Mouse (Mus musculus) olfactory bulb, adult 2 months (tissue): Measurements from ENCODE around the gene Olfr1163. TPM values are rescaled to one million over a fixed set of nuclear protein-coding genes. Genes with fewer than 3 reads are reported as not detected.
"Not testable (repeated sequence)": the region's sequence is repeated elsewhere in the genome, so short reads cannot be mapped to it uniquely, and the experiment has no call there.

ENCODE experiments used
- H3K27ac ChIP-seq: fragments of 200-500 bp; 2 replicates; pipeline ENCODE4 v1.5.1; 2012; ENCODE audit warnings: low read depth, low read length; ENCODE audit not compliant: insufficient read depth
- H3K4me1 ChIP-seq: fragments of 200-500 bp; 2 replicates; pipeline ENCODE4 v1.6.1; 2012; ENCODE audit warnings: low read length; ENCODE audit not compliant: control insufficient read depth, insufficient read depth
- H3K4me3 ChIP-seq: fragments of 200-500 bp; 2 replicates; pipeline ENCODE4 v1.5.1; 2012; ENCODE audit warnings: mild to moderate bottlenecking, low read depth, low read length, moderate library complexity; ENCODE audit not compliant: insufficient read depth
- CTCF ChIP-seq: fragments of 200-500 bp; IDR thresholded peaks from 2 replicates; pipeline ENCODE4 v1.5.1; 2012; ENCODE audit warnings: low read depth, mild to moderate bottlenecking, low read length, moderate library complexity; ENCODE audit not compliant: insufficient read depth
- POLR2A ChIP-seq: fragments of 200-500 bp; IDR thresholded peaks from 2 replicates; pipeline ENCODE4 v1.6.1; 2012; ENCODE audit warnings: mild to moderate bottlenecking, low read depth, low read length, moderate library complexity; ENCODE audit not compliant: insufficient read depth
- WGBS: fragments of 180-500 bp; shearing (Covaris S2); methylation state at CpG from one replicate; pipeline ENCODE4 v1.1.7; 2018; 5-methylcytosine and 5-hydroxymethylcytosine counted together
- polyA plus RNA-seq: library from polyadenylated mRNA; stranded (reverse); fragments of >200 nt; gene quantifications from 2 replicates; pipeline ENCODE4 v1.2.4, GENCODE M21; 2012; ENCODE audit warnings: low replicate concordance; ENCODE audit not compliant: missing spikeins, insufficient read depth, insufficient read length

Olfr1163 gene
- not detected in 2 replicates for polyA plus RNA-seq

DNA sequence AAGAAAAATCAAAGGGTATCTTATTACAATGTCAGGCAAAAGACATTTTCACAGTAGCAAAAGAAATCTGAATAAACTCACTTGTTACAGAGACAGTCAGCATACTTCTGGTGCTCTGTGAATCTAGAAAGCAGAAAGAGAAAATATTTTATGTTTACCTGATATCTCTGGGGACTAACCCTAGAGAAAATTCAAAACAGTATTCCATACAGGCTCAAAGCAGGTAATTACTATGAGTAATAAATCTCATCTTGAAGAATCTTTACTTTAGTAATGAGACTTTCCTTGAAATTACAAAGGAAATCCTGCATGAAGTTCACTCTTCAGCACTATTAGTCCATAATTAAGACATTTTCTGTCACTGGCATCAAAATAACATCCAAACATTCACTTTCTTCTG lies at the start of gene Olfr1163:
Olfr1163 (minus strand) TSS at position 101 of the 400 bp plus-strand sequence.
- Histone ChIP-seq H3K4me3 (no peak within 1 kb of the TSS), H3K27ac (no peak within 1 kb of the TSS), H3K4me1 (no peaks in the 10 kb centered on the region)
- TF ChIP-seq CTCF = no peak
- TF ChIP-seq POLR2A = no peak

DNA sequence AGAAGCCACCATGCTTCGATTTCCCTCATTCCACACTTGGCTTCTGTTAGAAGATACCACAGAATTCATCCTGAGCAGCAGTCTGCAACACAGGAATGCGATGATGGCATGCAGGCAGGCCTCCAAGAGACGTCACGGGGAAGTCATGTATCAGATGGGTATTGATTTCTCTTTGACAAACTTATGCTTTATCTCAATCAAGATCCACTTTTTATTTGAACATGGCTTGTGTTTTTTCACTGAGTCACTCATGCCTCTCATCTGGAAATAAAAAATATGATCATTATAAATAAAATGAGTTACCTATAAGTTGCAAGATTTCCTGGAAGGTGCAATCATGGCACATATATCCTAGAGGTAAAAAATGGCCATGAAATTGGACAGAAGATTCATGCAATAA lies 22.2 kb upstream of the Olfr1163 start, which contains the start of gene Olfr1164:
Olfr1164 (minus strand) TSS at position 101 of the 400 bp plus-strand sequence.
- Histone ChIP-seq H3K4me3 (no peak within 1 kb of the TSS), H3K4me1 (no peaks in the 10 kb centered on the region), H3K27ac (no peak within 1 kb of the TSS)
- no peak for TF ChIP-seq CTCF
- no peak for TF ChIP-seq POLR2A
- 78% methylated on average over 4 of the region's 4 CpGs for whole genome bisulfite sequencing

DNA sequence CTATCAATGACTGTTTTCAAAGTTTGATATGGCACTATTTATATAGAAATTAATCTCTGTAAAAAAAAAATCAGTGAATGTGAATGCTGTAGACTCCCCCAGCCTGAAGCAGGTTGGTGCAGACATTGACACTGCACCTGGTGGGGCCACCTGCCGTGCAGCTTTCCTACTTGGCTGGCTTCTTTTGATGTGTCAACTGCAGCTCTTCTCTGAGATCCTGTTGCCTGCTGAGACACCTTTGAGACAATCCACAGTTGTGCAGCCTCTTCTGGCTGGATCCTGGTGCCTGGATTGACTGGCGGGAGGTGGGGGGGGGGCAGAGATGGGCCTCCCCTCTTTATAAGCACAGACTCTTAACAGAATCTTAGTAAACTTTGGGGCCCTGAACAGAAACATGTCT lies 8.0 kb downstream of the Olfr1163 start:
- TF ChIP-seq POLR2A = no peak
- no peak for TF ChIP-seq CTCF
- WGBS = 72% methylated on average over 2 of the region's 2 CpGs
- no peak overlapping the region for H3K27ac ChIP-seq

DNA sequence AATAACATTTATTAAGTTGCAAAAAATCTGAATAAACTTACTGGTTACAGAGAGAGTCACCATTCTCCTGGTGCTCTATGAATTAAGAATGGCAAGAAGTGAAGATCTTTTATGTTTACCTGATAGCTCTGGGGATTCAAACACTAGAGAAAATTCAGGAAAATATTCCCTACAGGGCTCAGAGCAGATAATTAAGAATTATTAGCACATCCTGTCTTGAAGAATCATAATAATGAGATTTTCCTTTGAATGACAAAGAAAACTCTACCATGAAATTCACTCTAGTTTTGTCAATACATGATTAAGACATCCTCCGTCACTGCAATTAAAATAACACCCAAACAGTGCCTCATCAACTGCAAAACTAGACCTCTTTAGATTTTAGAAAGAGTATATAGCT lies 20.6 kb downstream of the Olfr1163 start, which contains the start of gene Olfr1162:
Olfr1162 (minus strand) TSS at position 101 of the 400 bp plus-strand sequence.
- 84% methylated on average over 1 of the region's 1 CpGs for WGBS
- no peak within 1 kb of the TSS for H3K4me3 ChIP-seq
- no peaks in the 10 kb centered on the region for H3K4me1 ChIP-seq
- H3K27ac ChIP-seq = no peak within 1 kb of the TSS
- TF ChIP-seq POLR2A (no peak), CTCF (no peak)

More for the DNA sequence above, 8.0 kb downstream of the Olfr1163 start:
- Histone ChIP-seq H3K4me1 (no peaks in the 10 kb centered on the region), H3K4me3 (no peak overlapping the region)

DNA sequence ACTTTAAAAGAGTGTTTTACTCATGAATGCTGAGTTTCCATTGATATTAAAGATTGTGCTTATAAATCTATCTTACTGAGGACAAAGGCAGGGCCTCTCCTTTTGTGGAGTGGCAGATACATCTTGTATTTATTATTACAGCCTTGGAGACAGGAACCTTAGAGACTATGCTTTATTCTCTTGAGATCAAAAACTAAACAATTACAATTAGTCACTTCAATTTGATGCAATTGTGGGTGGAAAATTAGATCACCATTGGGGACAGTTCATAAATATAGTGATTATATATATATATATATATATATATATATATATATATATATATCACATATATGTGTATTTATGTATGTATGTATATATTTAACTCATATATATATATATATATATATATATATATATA lies 34.0 kb downstream of the Olfr1163 start, which contains the start of gene Olfr73:
Olfr73 (minus strand) TSS at position 101 of the 400 bp plus-strand sequence.
- Histone ChIP-seq H3K4me3 (no peak within 1 kb of the TSS), H3K4me1 (no peaks in the 10 kb centered on the region), H3K27ac (no peak within 1 kb of the TSS)
- TF ChIP-seq CTCF (no peak), POLR2A (no peak)

DNA sequence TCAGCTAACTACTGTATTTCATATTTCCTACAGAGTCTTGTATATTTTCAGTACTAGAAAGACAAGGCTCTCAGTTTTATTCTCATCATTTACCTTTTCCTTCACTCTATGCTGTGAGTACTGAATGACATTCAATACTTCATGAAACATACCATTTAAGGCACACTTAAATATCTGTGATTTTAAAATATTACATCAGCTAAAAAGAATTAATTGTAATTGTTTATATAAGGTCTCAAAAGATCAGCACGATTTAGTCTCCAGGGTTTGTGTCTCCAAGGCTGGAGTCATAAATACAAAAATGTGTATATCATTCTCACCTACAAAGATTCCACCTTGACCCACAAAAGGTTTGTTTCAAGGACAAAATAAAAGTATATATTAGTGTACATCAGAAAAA lies 49.2 kb downstream of the Olfr1163 start, which contains the start of gene Olfr1161:
Olfr1161 (plus strand) TSS at position 301 of the 400 bp plus-strand sequence.
- WGBS = 91% methylated on average over 1 of the region's 1 CpGs
- not testable (repeated sequence) for H3K4me1 ChIP-seq, H3K27ac ChIP-seq, H3K4me3 ChIP-seq

Other genes starting within 250 kb of the Olfr1163 start
- not detected in 2 replicates for gene Olfr1148, start 241.3 kb downstream of the Olfr1163 start, polyA plus RNA-seq
- gene Olfr1150-ps1, start 227.8 kb downstream of the Olfr1163 start, polyA plus RNA-seq = not detected in 2 replicates
- not detected in 2 replicates for gene Olfr1151, start 216.0 kb downstream of the Olfr1163 start, polyA plus RNA-seq
- gene Olfr1152, start 205.3 kb downstream of the Olfr1163 start, polyA plus RNA-seq = not detected in 2 replicates
- gene Olfr1153, start 176.9 kb downstream of the Olfr1163 start, polyA plus RNA-seq = not detected in 2 replicates
- gene Olfr1154, start 166.7 kb downstream of the Olfr1163 start, polyA plus RNA-seq = not detected in 2 replicates
- gene Olfr1155, start 126.7 kb downstream of the Olfr1163 start, polyA plus RNA-seq = not detected in 2 replicates
- not detected in 2 replicates for gene Olfr1156, start 118.7 kb downstream of the Olfr1163 start, polyA plus RNA-seq
- not detected in 2 replicates for gene Olfr1157, start 103.5 kb downstream of the Olfr1163 start, polyA plus RNA-seq
- not detected in 2 replicates for gene Olfr74, start 97.2 kb downstream of the Olfr1163 start, polyA plus RNA-seq
- gene Olfr1158, start 81.7 kb downstream of the Olfr1163 start, polyA plus RNA-seq = not detected in 2 replicates
- not detected in 2 replicates for gene Olfr1160, start 63.6 kb downstream of the Olfr1163 start, polyA plus RNA-seq
- gene Olfr1161, start 49.1 kb downstream of the Olfr1163 start, polyA plus RNA-seq = not detected in 2 replicates
- gene Olfr73, start 34.1 kb downstream of the Olfr1163 start, polyA plus RNA-seq = not detected in 2 replicates
- gene Olfr1162, start 20.7 kb downstream of the Olfr1163 start, polyA plus RNA-seq = not detected in 2 replicates
- gene Olfr1164, start 22.1 kb upstream of the Olfr1163 start, polyA plus RNA-seq = not detected in 2 replicates
- not detected in 2 replicates for gene Olfr1166, start 56.4 kb upstream of the Olfr1163 start, polyA plus RNA-seq
- gene Olfr1167, start 83.4 kb upstream of the Olfr1163 start, polyA plus RNA-seq = not detected in 2 replicates
- gene Olfr1168, start 110.0 kb upstream of the Olfr1163 start, polyA plus RNA-seq = not detected in 2 replicates
- not detected in 2 replicates for gene Olfr1170, start 156.5 kb upstream of the Olfr1163 start, polyA plus RNA-seq
- gene Olfr1173, start 208.0 kb upstream of the Olfr1163 start, polyA plus RNA-seq = not detected in 2 replicates
- gene Olfr1174-ps, start 243.3 kb upstream of the Olfr1163 start, polyA plus RNA-seq = not detected in 2 replicates